Mouse (Mus musculus): ENCODE measurements around the gene Zdhhc22.
A peak's percentile ranks its signal among the peaks of the same experiment; 100 is the strongest.

Zdhhc22 gene

DNA sequence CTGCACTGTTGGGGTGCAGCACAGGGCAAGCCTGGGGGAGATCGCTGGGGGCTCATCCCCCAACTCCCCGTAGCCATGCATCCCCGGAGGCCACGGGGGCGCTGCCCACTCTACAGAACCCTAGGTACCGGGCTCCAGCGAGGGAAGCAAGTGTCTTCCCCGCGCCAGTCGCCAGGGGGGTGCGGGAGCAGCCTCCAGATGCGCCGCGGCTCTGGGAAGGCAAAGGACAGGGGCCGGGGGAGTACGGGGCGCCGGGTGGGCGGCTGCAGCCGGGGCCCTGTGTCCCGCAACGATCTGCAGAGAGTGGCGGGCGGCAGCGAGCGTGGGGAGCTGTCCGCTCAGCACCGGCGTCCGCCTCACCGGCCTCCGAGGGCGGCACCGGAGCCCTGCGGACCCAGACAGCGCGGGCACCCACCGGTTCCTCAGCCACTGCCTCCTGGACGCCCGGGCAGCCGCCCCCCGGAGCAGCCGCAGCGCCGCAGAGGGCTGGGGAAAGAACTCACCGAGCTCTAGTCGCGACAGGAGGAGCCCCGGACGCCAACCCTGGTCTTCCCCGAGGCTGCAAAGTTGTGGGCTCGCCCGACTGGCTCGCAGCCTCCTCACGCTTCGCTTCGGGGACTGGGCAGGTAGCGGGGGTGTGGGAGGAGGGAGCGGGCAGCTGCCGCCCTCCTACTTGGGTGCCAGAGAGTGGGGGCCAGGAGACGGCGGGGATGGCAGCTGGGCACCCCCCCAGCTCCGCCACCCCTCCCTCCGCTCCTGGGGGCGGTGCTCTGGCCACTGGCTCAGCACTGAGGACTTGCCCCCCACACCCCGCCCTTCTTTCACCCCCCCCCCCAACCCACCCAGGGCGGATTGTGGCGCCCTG is at the start of gene Zdhhc22:
Gene Zdhhc22, minus strand, starts transcription at position 541 of the 865 bp plus-strand sequence.
- DNase-seq (ENCODE audit: low spot score): no peak

DNA sequence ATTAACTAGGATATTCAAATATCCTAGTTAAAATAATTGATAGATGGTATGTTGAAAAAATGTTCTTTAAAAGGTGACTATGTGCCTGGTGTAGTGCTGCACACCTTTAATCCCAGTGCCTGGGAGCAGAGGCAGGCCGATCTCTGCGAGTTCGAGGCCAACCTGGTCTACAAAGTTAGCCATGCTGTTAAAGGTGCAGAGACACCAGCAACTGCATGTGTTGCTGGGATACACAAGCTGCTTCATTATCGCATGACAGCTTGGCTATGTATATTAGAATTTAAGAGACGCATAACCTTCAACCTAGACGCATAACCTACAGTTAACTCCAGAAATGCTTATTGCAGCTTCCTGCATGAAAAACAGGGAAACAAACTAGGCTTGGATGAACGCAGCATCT is 46.4 kb upstream of the Zdhhc22 start:
- DNase-seq (ENCODE audit: low spot score): no peak

DNA sequence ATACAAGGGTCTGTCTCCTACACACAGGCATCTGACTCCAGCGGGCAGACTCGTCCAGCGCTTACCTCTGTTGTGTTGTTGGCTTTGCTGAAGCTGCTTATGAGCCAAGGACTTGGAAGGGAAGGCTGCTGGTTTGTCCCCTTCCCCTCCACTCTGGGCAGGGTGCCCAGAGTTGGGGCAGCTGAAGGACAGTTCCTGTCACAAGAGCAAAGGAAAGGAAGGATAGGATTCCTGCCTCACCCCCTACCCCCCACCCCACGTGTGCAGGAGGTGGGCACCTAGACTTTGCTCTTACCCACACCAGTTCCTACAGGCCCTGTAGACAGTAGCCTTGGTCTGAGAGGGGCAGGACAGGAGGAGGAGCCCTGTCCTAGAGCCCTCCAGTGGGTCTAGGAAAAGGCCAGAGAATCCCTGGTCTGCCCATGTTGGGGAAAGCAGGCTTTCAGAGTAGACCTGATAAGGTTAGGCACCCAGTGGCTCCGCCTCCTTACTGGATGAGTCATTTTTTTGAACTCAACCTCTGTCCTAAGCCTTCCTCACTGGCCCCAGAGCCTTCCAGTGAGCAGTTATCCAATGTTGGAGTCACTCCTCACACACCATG is 41.0 kb upstream of the Zdhhc22 start:
- no peak for DNase-seq (ENCODE audit: low spot score)

DNA sequence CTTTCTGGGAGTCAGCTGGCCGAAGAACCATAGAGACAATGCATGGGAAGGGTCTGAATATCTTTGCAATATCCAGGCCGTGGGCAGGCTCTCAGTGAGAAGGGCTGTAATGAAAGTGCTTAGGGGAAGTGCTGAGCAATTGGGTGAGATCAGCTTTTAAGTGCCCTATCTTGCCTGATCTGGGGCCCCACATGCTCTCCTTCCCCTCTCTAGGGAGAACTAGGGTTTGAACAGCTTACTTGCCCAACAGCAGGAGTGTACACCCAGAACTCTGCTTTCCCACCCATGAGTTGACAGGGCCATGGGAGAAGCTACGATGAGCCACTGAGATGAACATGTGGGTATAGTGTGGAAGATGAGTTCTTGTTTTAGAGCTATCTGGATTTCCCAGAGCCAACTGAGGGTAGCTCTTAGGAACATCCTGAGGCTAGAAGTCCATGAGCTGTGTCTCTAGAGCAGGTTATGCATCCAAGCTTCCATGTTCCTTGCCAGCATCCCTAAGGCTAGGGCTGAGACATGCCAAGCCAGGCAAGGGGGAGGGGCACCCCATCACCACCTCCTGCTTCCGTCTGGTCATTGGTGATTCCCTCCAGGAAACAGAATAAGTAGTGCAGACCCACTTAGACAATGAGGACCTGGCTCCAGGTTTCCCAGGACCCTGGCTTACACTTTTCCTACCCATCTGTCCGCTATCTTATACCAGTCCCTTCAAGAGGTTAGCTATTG is 39.2 kb upstream of the Zdhhc22 start:
- no peak for DNase-seq (ENCODE audit: low spot score)

DNA sequence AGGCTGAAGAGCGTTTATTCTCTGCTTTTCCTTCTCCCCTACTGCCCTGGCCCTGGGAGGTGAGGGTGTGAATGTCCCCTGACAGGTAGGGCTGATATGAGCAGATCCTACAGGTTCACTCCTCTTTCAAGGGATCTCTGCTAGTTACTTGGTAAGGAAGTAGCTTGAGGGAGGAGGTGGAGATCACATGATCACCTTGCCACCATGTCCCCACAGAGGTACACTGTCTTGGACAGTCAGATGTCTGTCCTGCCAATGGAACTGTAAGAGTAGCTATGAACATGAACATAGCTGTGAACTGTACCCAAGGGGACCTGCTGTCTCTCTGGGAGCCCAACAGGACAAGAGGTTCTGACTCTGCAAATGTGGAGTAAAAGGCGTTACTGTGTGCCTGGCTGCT is 37.8 kb upstream of the Zdhhc22 start:
- DNase-seq (ENCODE audit: low spot score): no peak

DNA sequence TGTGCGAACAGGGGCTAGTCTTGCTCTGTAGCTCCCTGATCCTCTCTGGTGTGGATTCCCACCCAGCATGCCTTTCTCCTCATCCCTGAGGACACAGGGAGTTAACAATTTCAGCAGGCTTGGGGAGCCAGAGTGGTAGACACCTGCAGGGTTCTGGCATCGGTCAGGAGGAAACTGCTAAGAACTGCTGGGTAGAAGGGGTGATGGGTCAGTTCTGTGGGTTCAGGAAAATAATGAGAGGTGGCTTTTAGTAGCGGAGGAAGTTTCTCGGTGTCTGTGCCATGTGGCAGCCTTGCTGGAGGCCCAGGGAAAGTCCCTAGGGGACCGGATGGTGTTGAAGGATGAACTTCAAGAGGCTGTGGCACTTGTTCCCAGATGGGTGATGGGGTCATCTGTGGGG is 37.2 kb upstream of the Zdhhc22 start:
- DNase-seq (ENCODE audit: low spot score): no peak

DNA sequence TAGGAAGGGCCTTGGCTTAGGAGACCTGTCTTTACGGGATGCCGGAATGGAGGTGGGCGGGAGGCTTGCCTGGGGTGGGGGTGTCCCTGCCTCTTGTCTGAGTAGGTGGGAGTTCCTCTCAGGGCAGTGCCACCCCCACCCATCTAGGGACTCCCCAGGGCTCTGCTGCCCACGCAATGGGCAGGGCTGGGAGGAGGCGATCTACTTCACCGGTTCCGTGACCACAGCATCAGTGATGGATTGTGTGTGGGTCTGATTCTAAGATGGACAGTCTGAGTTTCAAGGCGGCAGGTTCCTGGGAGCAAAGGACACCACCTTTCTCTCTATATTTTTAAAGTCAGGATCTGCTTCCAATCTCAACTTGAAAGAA is 36.6 kb upstream of the Zdhhc22 start:
- DNase-seq (ENCODE audit: low spot score): no peak

DNA sequence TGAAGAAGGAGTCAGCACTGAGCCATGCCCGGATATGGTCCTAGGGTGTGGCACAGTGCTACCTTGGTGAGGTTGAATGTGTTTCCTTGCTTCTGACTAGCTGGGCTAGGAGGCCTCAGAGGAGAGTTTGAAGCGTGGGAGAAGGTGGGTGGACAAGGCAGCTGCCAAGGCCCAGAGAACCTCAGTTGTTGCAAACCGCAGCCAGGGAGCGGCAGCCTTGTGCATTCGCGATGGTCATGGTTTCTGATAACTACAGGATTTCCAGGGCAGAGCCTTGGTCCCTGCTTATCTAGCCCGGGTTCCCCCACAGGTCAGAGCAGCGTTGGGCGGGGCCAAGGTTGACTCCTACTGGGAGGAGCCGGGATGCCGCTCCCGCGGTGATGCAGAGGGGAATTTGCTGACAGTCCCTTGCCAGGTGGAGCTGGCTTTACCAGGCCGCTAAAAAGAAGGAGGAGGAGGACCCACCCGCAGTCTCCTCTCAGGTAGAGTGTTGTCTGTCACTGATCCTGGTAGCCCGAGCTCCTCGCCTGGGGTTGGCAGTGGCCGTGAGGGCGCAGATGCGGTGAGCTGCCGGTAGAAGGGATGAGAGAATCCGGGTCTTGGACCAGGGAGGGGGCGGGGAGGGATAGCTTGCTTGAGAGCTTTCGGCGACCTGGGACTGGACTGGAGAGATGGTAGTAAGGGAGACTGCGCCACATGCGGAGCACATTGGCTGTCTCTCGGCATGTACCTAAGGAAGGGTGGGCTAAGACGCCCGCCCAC is 36.1 kb upstream of the Zdhhc22 start:
- DNase-seq (ENCODE audit: low spot score): peak; percentile 51

DNA sequence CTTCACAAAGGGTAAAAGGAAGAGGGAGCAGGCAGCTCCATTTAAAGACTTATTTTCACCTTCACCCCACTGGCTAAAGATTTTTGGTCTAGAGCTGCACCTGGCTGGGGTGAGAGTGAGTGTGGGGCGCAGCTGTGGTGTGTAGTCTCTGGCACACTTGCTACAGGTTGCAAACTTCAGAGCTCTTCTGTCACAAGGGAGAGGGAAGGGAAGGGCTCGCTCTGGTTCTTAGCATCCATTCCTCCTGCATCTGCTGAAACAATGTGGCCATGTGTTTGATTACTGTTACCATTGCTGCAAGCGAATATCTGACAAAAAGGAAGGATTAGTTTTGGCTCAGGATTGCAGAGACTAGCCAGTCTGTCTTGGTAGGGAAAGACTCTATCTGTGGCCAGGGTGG is 33.2 kb upstream of the Zdhhc22 start:
- DNase-seq (ENCODE audit: low spot score): no peak

DNA sequence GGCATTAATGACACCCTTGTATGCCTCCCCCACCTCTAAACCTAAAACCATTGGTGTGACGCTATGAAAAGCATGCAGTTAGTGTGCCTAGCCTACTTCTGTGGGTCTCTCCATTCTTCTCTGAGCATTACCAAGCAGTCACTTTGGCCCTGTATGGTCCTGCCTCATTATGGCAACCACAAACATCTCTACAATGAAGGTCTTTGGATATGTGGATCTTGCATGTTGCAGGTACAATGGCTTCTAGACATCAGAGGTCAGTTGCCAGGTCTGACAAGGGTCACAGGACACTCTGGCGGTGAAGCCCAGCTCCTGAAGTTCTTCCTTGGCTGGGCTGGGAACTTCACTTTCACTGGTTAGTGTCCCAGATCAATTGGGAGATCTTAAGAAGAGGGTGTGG is 31.8 kb upstream of the Zdhhc22 start:
- DNase-seq (ENCODE audit: low spot score): no peak

DNA sequence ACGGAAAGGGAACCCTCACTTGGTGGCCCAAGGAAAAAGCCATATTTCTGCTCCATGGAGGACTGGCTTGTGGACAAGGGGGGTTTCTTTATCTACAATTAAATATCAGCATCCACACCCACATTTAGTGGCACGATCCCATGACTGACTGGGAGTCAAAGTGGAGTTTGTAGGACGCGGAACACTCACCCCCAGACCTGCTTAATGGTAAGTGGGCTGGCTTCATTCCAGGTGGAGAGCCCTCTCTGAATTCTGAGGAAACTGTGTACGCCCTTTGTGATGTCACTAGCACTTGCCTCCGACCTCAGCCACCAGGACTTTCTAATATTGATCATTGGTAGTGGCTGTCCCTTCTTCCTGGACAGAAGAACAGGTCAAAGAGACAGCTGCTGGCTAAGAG is 30.8 kb upstream of the Zdhhc22 start, which contains the start of gene Tmem63c:
Gene Tmem63c, plus strand, starts transcription at position 301 of the 400 bp plus-strand sequence.
- no peak for DNase-seq (ENCODE audit: low spot score)

DNA sequence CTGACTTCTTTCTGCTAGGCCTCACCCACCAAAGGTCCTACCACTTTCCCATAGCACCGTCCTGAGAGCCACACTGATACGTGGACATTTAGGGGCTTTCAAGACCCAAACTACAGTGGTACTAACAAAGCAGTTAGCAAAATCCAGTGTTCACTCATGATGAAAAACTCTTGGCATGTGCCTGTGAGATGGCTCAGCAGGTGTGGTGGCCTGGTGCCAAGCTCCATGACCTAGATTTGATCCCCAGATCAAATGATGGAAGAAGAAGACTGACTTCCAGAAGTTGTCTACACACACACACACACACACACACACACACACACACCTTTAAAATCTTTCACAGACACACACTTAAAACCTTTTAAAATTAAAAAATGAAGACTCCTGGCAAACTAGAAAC is 28.5 kb upstream of the Zdhhc22 start:
- DNase-seq (ENCODE audit: low spot score): no peak

DNA sequence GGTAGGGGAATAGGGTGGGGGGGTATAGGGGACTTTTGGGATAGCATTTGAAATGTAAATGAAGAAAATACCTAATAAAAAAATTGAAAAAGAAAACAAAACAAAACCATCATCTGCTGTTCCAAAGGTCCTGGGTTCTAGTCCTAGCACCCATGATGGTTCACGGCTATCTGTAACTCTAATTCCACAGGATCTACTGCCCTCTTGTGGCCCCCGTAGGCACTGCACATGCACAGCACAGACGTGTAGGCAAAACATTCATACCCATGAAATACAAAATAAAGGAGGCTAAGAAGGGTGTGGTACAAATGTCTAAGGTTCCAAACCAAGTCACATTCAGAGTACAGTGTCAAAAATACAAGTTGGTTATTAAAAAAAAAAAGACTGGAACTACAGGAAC is 26.8 kb upstream of the Zdhhc22 start:
- DNase-seq (ENCODE audit: low spot score): no peak

DNA sequence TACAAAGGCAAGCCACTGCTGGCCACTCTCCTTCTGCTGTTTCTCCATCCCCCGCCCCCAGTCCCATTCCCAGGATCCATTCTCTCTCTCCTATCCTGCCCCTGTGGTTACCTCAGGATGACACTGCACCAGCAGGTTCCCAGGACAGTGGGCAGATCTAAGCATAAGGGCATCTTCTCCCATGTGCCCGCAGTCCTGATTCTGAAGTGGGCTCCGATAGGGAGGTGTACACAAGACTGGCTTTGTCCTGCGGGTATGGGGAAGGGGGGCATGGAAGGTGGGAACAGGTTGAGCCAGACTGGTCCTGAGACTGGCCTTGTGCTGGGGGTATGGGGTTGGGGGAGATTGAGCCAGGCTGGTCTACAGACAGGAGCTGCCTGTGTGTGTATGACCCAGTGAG is 14.4 kb upstream of the Zdhhc22 start:
- DNase-seq (ENCODE audit: low spot score): no peak

DNA sequence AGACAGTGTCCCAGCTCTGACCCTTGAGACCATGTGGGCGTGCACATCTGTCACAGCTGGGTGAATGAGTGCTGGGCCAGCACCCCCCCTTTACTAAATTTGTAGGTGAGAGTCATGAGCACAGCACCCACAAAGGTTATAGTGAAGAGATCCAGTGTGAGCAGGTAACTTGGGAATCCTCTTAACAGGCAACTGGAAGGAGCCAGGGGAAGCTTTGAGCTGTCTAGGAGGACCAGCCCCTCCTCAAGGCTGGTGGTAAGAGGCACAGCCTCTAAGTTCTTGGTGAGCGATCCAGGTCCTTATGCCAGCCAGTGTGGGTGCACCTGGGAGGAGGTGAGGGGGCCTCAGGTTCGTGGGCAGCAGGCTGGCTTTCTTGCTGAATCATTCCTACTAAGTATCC is 13.4 kb upstream of the Zdhhc22 start:
- no peak for DNase-seq (ENCODE audit: low spot score)

DNA sequence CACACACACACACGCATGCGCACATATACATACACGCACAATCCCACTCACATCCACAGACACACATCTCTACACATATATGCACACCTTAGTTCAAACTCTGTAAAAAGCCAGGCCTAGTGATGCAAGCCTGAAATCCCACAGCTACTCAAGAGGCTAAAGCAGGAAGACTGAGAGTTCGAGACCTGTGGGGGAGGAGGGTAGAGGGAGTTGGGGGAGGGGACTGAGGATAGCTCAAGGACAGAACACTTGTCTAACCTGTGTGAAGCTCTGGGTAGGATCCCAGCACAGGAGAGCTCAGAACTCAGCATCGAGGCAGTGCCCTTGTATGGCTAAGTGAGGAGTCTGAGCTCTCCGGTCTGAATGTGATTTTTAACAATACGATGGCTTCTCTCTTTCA is 12.6 kb upstream of the Zdhhc22 start:
- DNase-seq (ENCODE audit: low spot score): no peak

DNA sequence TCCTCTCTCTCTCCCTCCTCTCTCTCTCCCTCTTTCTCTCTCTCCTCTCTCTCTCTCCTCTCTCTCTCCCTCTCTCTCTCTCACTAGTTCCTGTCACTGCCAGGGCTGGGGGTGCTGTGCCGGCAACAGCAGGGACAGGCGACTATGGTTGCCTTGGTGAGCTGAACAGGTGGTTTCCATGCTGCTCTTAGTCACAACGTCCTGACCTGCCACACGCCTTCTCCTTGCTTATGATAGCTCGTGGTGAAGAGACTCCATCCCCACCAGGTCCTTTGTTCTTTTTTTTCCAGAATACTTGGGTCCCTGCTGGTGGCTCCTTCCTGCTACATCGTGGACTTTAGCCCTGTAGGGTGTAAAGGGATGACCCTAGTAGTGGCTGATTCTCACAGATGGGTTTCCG is 12.0 kb upstream of the Zdhhc22 start:
- DNase-seq (ENCODE audit: low spot score): no peak

DNA sequence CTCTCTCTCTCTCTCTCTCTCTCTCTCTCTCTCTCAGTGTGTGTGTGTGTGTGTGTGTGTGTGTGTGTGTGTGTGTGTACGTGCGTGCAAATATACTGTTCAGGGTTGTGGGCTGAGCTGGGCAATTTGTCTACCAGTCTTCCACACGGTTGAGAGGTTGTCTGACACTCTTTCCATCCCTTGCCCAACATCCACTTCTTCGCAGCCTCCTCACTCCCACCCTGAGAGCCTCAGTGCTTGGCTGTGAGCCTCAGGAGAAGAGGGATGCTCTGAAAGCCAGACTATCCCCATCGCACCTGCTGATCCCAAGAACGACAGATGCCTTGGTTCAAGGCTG is 10.6 kb upstream of the Zdhhc22 start:
- DNase-seq (ENCODE audit: low spot score): no peak

DNA sequence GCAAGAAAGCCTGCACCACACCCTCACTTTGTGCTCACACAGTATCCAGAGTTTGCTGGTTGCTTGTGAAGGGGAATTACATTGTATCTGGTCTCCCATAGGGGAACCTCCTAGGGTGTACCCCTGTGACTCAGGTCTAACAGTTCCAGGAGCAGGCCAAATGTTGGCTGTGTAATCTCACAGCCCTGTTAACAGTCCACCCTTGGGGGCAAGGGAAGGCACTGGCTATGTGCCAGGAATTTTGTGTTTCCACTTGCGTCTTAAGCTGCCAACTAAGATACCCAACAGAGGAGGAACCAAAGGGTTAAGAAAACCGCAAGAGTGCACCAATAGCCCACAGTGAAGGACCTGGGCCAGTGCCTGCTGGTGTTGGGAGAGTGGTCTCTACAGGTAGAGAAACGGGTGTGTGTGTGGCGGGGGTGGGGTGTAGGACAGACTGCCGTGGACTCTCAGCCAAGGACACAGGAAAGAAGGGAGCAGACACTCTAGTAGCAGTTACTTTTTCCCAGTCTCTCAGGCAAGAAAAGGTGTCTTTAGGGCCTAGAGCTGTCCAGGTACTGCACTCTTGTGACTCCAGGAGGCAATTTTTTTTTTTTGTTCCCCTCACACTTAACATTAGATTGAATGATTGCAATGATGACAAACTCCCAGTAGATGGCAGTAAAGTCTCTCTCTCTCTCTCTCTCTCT is 10.1 kb upstream of the Zdhhc22 start:
- no peak for DNase-seq (ENCODE audit: low spot score)

DNA sequence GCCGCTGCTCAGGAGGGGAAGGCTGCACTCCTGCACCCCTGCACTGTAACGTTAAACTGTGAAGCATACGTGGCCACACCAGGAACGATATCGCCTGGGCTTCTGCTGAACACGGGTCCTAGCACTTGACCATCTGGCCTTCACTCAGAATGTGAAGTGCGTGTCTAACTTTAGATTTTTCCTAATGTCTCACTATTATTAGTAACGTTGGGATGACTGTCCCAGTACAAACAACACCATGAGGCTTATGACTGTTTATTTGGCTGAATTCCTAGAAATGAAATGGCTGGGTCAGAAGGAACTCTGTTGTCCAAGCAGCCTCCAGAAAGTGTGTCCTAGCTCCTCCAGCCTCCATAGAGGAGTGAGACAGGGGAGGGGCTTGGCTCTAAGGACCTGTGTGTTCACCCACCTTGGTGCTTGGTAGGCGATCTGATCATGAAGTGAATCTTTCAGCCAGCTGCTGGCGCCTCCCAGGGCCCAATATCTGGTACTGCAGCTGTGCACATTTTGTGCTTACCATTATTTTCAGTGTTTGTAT is 9.1 kb upstream of the Zdhhc22 start:
- DNase-seq (ENCODE audit: low spot score): no peak

DNA sequence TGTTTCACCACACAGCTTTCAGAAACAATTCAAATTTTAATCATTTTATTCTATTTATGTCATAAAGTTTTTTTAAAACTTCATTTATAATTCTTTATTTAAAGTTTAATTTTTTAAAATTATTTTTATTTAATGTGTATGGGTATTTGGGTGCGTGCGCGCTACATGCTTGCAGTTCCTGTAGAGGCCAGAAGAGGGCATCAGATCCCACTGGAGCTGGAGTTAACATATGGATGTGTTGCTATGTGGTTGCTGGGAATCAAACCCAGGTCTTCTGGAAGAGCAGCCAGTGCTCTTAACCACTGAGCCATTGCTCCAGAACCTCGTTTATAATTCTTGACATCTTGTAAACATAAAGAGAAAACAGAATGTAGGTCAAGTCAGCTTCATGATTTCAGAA is 8.5 kb upstream of the Zdhhc22 start:
- no peak for DNase-seq (ENCODE audit: low spot score)

DNA sequence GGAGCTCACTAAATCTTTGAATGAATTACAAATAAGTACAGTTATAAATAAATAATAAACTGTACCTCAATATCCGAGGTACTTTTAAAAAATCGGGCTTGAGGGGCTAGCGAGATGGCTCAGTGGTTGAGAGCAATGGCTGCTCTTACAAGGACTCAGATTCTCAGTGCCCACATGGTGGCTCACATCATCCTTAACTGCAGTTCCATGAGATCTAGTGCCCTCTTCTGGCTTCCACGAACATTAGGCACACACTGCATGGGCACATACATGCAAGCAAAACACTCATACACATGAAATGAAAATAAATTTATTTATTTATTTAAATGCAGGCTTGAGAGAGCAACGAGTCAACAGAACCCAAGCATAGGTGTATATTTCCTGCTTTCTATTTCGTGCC is 5.7 kb upstream of the Zdhhc22 start:
- no peak for DNase-seq (ENCODE audit: low spot score)
